Mouse (Mus musculus) Patski (cell line): ENCODE data around the gene Ilf2. TPM values are rescaled to one million over a fixed set of nuclear protein-coding genes. Genes with fewer than 3 reads are reported as not detected.

Experiments used
- ATAC-seq: fragments of 100-300 bp; one replicate; pipeline ENCODE4 v1.8.0; 2021
- CTCF ChIA-PET: fragments of 350-600 bp; sonication (Branson Sonifier 250); formaldehyde crosslinking; loops from one replicate; lab custom pipeline; 2022; ENCODE audit warnings: inconsistent platforms; lab: Charles Lee
- POLR2A ChIA-PET: fragments of 350-600 bp; sonication (Branson Sonifier 250); formaldehyde crosslinking; loops from one replicate; lab custom pipeline; 2022; ENCODE audit warnings: antibody characterized with exemption, inconsistent platforms; lab: Charles Lee
- DNase-seq: peaks from one replicate; pipeline ENCODE4 v3.0.0-alpha.2; 2011; ENCODE audit warnings: low read depth, low spot score
- H3K27me3 ChIP-seq: fragments of 371-371 bp; one replicate; pipeline ENCODE4 v1.5.1; 2021
- CTCF ChIP-seq: fragments of 100-300 bp; IDR thresholded peaks from one replicate; pipeline ENCODE4 v1.5.1; 2021
- in situ Hi-C: fragments of 300-500 bp; cut with MboI; formaldehyde crosslinking; loops from 3 replicates; pipeline ENCODE4 v1.11.1; 2018; ENCODE audit warnings: low pct_unique_long_range_greater_than_20kb, mixed read lengths
- polyA plus RNA-seq: library from polyadenylated mRNA; unstranded; gene quantifications from one replicate; pipeline ENCODE4 v1.2.3, GENCODE M21; 2021

The Ilf2 gene
- polyA plus RNA-seq, 1 experiment from 2014 or later: 129 TPM

GRCm38 (mm10) chr3:90503444-90503843 is 27.5 kb downstream of the Ilf2 start:
- ChIA-PET POLR2A (no interaction called here), CTCF (interaction anchor here (1.5 to 7.6 kb wide), 3 partner anchors 11 to 22 kb away, joined by 4 to 48 read pairs (median 5); partner anchors contain the start of gene Snapin)
- no peak for TF ChIP-seq CTCF
- no peak for DNase-seq
- ATAC-seq: no peak
- in situ Hi-C loops: no loop called here
- H3K27me3 ChIP-seq: no peaks in the 10 kb centered on the region

- H3K27me3 ChIP-seq: no peaks in the 10 kb centered on the region
- DNase-seq (no peak), ATAC-seq (no peak)
- ChIA-PET CTCF (interaction anchor here (1.1 to 7.6 kb wide), 5 partner anchors 9 to 140 kb away, joined by 3 to 48 read pairs (median 5); partner anchors contain the start of genes S100a14 and Snapin), POLR2A (interaction anchor here (0.7 kb wide), 1 partner anchor 167 kb away, joined by 3 read pairs; no protein-coding TSS in a partner anchor)
- TF ChIP-seq CTCF: no peak
- in situ Hi-C loops: no loop called here
These were observed 29.3 kb downstream of the Ilf2 start for GRCm38 (mm10) chr3:90505216-90505615.

- ATAC-seq (no peak), DNase-seq (no peak)
- ChIA-PET CTCF (interaction anchor here (0.6 to 7.6 kb wide), 4 partner anchors 14 to 428 kb away, joined by 3 to 48 read pairs (median 16); partner anchors contain the start of genes S100a14, S100a7a and Snapin), POLR2A (interaction anchor here (0.9 to 1.2 kb wide), 3 partner anchors 9 to 16 kb away, joined by 3 to 7 read pairs (median 3); partner anchors contain the start of gene Snapin)
- in situ Hi-C loops: no loop called here
- TF ChIP-seq CTCF: no peak
- H3K27me3 ChIP-seq: no peaks in the 10 kb centered on the region
These were observed 30.4 kb downstream of the Ilf2 start for GRCm38 (mm10) chr3:90506362-90506761.

- ATAC-seq: no peak
- CTCF ChIA-PET: interaction anchor here (0.7 to 5.1 kb wide), 16 partner anchors 10 to 201 kb away, joined by 3 to 26 read pairs (median 6); partner anchors contain the start of genes S100a14, S100a16, S100a7a and Snapin
- no peaks in the 10 kb centered on the region for H3K27me3 ChIP-seq
- no peak for DNase-seq
- in situ Hi-C loops: no loop called here
- POLR2A ChIA-PET: interaction anchor here (0.6 to 2.2 kb wide), 20 partner anchors 10 to 144 kb away, joined by 3 to 18 read pairs (median 4); partner anchors contain the start of genes S100a14, S100a16, S100a4 and Snapin
- TF ChIP-seq CTCF: no peak
These were observed 32.5 kb downstream of the Ilf2 start for GRCm38 (mm10) chr3:90508287-90508949.

- ChIA-PET POLR2A (interaction anchor here (0.6 to 2.2 kb wide), 14 partner anchors 11 to 143 kb away, joined by 3 to 18 read pairs (median 3); partner anchors contain the start of genes S100a14, S100a4 and Snapin), CTCF (interaction anchor here (0.8 to 5.1 kb wide), 14 partner anchors 10 to 201 kb away, joined by 3 to 26 read pairs (median 6); partner anchors contain the start of genes S100a14, S100a7a and Snapin)
- no peak for TF ChIP-seq CTCF
- ATAC-seq (peak; percentile 92), DNase-seq (peak; percentile 96)
- in situ Hi-C loops: no loop called here
- H3K27me3 ChIP-seq: no peaks in the 10 kb centered on the region
These were observed 33.2 kb downstream of the Ilf2 start, which contains the start of gene Chtop for GRCm38 (mm10) chr3:90508950-90509746. TSS of gene Chtop (minus strand) at chr3:90509498.

- DNase-seq (no peak), ATAC-seq (no peak)
- ChIA-PET POLR2A (interaction anchor here (0.6 to 2.2 kb wide), 10 partner anchors 9 to 136 kb away, joined by 3 to 18 read pairs (median 4); partner anchors contain the start of gene S100a4), CTCF (interaction anchor here (0.6 to 5.1 kb wide), 5 partner anchors 9 to 143 kb away, joined by 3 to 26 read pairs (median 3); partner anchors contain the start of gene S100a14)
- H3K27me3 ChIP-seq: no peaks in the 10 kb centered on the region
- in situ Hi-C loops: no loop called here
- TF ChIP-seq CTCF: no peak
These were observed 33.8 kb downstream of the Ilf2 start for GRCm38 (mm10) chr3:90509747-90510123.

GRCm38 (mm10) chr3:90512276-90512675 is 36.4 kb downstream of the Ilf2 start:
- DNase-seq (no peak), ATAC-seq (no peak)
- ChIA-PET POLR2A (interaction anchor here (1.1 to 1.5 kb wide), 3 partner anchors 11 to 115 kb away, joined by 3 to 5 read pairs (median 3); no protein-coding TSS in a partner anchor), CTCF (interaction anchor here (0.7 to 3.0 kb wide), 13 partner anchors 10 to 141 kb away, joined by 3 to 22 read pairs (median 4); partner anchors contain the start of genes S100a14, S100a6 and Snapin)
- in situ Hi-C loops: no loop called here
- H3K27me3 ChIP-seq: no peaks in the 10 kb centered on the region
- no peak for TF ChIP-seq CTCF

GRCm38 (mm10) chr3:90512948-90513642 is 37.2 kb downstream of the Ilf2 start:
- in situ Hi-C loops: no loop called here
- no peak for ATAC-seq
- no peak for DNase-seq
- no peak for TF ChIP-seq CTCF
- no peaks in the 10 kb centered on the region for H3K27me3 ChIP-seq
- ChIA-PET CTCF (interaction anchor here (0.8 to 3.0 kb wide), 14 partner anchors 9 to 140 kb away, joined by 3 to 22 read pairs (median 4); partner anchors contain the start of genes S100a14, S100a6, S100a7a and Snapin), POLR2A (interaction anchor here (1.3 to 1.5 kb wide), 2 partner anchors 101 to 102 kb away, joined by 4 to 5 read pairs; no protein-coding TSS in a partner anchor)
